Mouse (Mus musculus): Measurements from ENCODE around the gene Ikzf3.

DNA sequence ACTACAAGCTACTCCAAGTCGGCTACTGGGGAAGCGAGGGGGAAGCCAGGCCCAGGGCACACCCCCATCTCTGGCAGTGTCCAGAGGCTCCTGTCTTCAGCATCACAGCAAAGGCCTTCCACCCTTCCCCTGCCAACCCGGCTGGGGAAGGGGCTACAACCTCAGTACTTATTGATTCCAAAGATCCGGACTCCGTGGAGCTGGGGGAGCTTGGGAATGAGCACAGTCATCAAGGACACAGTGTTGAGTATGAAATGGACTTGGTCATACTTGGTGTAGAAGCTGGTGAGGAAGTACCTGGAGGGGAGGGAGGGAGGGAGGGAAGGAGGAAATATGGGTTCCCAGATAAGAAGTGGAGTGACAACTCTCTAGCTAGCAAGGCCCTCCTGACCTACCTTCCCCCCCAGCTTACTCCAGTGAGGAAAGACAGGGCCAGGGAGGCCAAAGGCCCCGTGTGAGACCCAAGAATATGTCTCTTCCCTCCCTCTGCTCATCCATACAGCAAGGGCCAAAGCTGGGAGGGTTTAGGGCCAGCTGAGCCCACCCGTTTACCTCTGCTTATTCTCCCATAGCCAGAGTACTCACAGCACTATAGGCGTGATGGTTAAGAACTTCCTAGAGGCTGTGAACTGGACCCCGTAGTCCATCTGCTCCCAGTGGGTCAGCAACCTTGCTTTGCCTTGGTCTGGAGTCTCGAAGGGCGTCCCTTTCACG lies 36.9 kb upstream of the Ikzf3 start:
- TF ChIP-seq TCF12 (IDR thresholded peaks at IDR 0.05; ENCODE audit: insufficient read depth, poor library complexity, severe bottlenecking) (no peak), E2F4 (IDR thresholded peaks at IDR 0.05; ENCODE audit: insufficient read depth) (no peak), USF1 (IDR thresholded peaks at IDR 0.05; ENCODE audit: low read depth) (no peak), POLR2AphosphoS2 (IDR thresholded peaks at IDR 0.05; ENCODE audit: insufficient read length, low read depth) (no peak), MAX (IDR thresholded peaks at IDR 0.05; ENCODE audit: low read depth) (no peak), POLR2A (IDR thresholded peaks at IDR 0.05; ENCODE audit: insufficient read length, low read depth) (no peak), MYOD1 (IDR thresholded peaks at IDR 0.05; ENCODE audit: control insufficient read depth in 1 of 3, insufficient read length in 2 of 3, low read depth in 2 of 3) (no peak), TCF3 (IDR thresholded peaks at IDR 0.05; ENCODE audit: insufficient read length, low read depth) (no peak), REST (IDR thresholded peaks at IDR 0.05; ENCODE audit: insufficient read depth, insufficient read length) (no peak), CEBPB (IDR thresholded peaks at IDR 0.05; ENCODE audit: insufficient read depth, poor library complexity, severe bottlenecking) (no peak), MYOG (IDR thresholded peaks at IDR 0.05; ENCODE audit: control insufficient read depth in 1 of 3, insufficient read depth in 1 of 3, insufficient read length in 2 of 3, low read depth in 2 of 3) (no peak), SRF (IDR thresholded peaks at IDR 0.05; ENCODE audit: control insufficient read depth, insufficient read length, low read depth) (no peak)
